Mouse (Mus musculus) heart, embryonic 16.5 days (tissue): ENCODE results near the gene Kdm2a. TPM values are rescaled to one million over a fixed set of nuclear protein-coding genes. Genes with fewer than 3 reads are reported as not detected.
A peak's percentile ranks its signal among the peaks of the same experiment; 100 is the strongest.

Experiments used
- ATAC-seq: fragments of 200-750 bp; cut with Nextera tagmentation; replicated peaks from 2 replicates; pipeline ENCODE4 v1.8.0; 2017; ENCODE audit warnings: moderate number of reproducible peaks; ENCODE audit not compliant: insufficient read depth, low FRiP score; ENCODE audit errors: extremely low read depth
- H3K27ac ChIP-seq: fragments of 300-500 bp; sonication (generic); 2 replicates; pipeline ENCODE4 v1.5.1; 2014; ENCODE audit warnings: mild to moderate bottlenecking, low read length, control low read depth, moderate library complexity
- H3K27me3 ChIP-seq: fragments of 300-500 bp; sonication (generic); 2 replicates; pipeline ENCODE4 v1.6.1; 2014; ENCODE audit warnings: low read length, mixed read lengths; ENCODE audit not compliant: control insufficient read depth, insufficient read depth
- H3K36me3 ChIP-seq: fragments of 300-500 bp; sonication (generic); 2 replicates; pipeline ENCODE4 v1.6.1; 2014; ENCODE audit not compliant: control insufficient read depth, insufficient read depth
- H3K4me1 ChIP-seq: fragments of 300-500 bp; sonication (generic); 2 replicates; pipeline ENCODE4 v1.6.1; 2014; ENCODE audit warnings: low read length, mixed read lengths; ENCODE audit not compliant: control insufficient read depth, insufficient read depth
- H3K4me2 ChIP-seq: fragments of 300-500 bp; sonication (generic); 2 replicates; pipeline ENCODE4 v1.6.1; 2014; ENCODE audit warnings: low read depth, mild to moderate bottlenecking, control low read depth, low read length
- H3K4me3 ChIP-seq: fragments of 300-500 bp; sonication (generic); 2 replicates; pipeline ENCODE4 v1.5.1; 2014; ENCODE audit warnings: mild to moderate bottlenecking, control low read depth, low read length
- H3K9ac ChIP-seq: fragments of 300-500 bp; sonication (generic); 2 replicates; pipeline ENCODE4 v1.6.1; 2014; ENCODE audit warnings: low read length, control low read depth
- H3K9me3 ChIP-seq: fragments of 300-500 bp; sonication (generic); replicated peaks from 2 replicates; pipeline ENCODE4 v1.6.1; 2016; ENCODE audit warnings: low read length; ENCODE audit not compliant: control insufficient read depth
- WGBS: fragments of 180-500 bp; shearing (Covaris S2); extraction: QIAGEN DNeasy Blood & Tissue Kit; methylation state at CpG from one replicate; pipeline ENCODE4 v1.1.7; 2014; 5-methylcytosine and 5-hydroxymethylcytosine counted together
- polyA plus RNA-seq: library from polyadenylated mRNA; unstranded; fragments of >200 nt; fragmentation: Nextera tagmentation; extraction: Ambion mirVana; gene quantifications from 2 replicates; pipeline ENCODE4 v1.2.1, GENCODE M21; 2015

The Kdm2a gene
- polyA plus RNA-seq, 1 experiment from 2014 or later, result 35.9 TPM

- H3K4me3 ChIP-seq, result no peak overlapping the region
- peaks cover 48% of the 10 kb centered on the region for H3K36me3 ChIP-seq
- no peak overlapping the region for H3K9ac ChIP-seq
- H3K27ac ChIP-seq, result no peak overlapping the region
- WGBS, result 83% methylated on average over 2 of the region's 2 CpGs
- no peaks in the 10 kb centered on the region for H3K4me1 ChIP-seq
- no peak overlapping the region for H3K4me2 ChIP-seq
- no peaks in the 10 kb centered on the region for H3K27me3 ChIP-seq
- no peak for ATAC-seq
- H3K9me3 ChIP-seq, result no peaks in the 10 kb centered on the region
Observed at GRCm38 (mm10) chr19:4349455-4349854, 48.6 kb downstream of the Kdm2a start.

- ATAC-seq, result no peak
- Histone ChIP-seq H3K9me3 (no peaks in the 10 kb centered on the region), H3K4me1 (no peaks in the 10 kb centered on the region), H3K9ac (no peak overlapping the region), H3K27ac (no peak overlapping the region), H3K4me3 (no peak overlapping the region), H3K27me3 (no peaks in the 10 kb centered on the region), H3K4me2 (no peak overlapping the region), H3K36me3 (peaks cover 46% of the 10 kb centered on the region)
- WGBS, result 85% methylated on average over 1 of the region's 1 CpGs
Observed at GRCm38 (mm10) chr19:4346479-4346878, 51.6 kb downstream of the Kdm2a start.

- WGBS, result 10% methylated on average over 2 of the region's 2 CpGs
- Histone ChIP-seq H3K9me3 (no peaks in the 10 kb centered on the region), H3K4me1 (peaks cover 15% of the 10 kb centered on the region), H3K9ac (no peak overlapping the region), H3K27ac (no peak overlapping the region), H3K4me3 (no peak overlapping the region), H3K4me2 (no peak overlapping the region), H3K27me3 (no peaks in the 10 kb centered on the region), H3K36me3 (peaks cover 29% of the 10 kb centered on the region)
- no peak for ATAC-seq
Observed at GRCm38 (mm10) chr19:4338162-4338561, 59.9 kb downstream of the Kdm2a start.

- peak overlapping the region; percentile 75 for H3K4me2 ChIP-seq
- H3K4me3 ChIP-seq, result peak overlapping the region; percentile 70
- ATAC-seq, result peak; percentile 98
- peaks cover 28% of the 10 kb centered on the region for H3K4me1 ChIP-seq
- H3K9me3 ChIP-seq, result no peaks in the 10 kb centered on the region
- no peaks in the 10 kb centered on the region for H3K27me3 ChIP-seq
- WGBS, result under 1% methylated on average over 16 of the region's 16 CpGs
- H3K36me3 ChIP-seq, result peaks cover 21% of the 10 kb centered on the region
- peak overlapping the region; percentile 84 for H3K9ac ChIP-seq
- H3K27ac ChIP-seq, result peak overlapping the region; percentile 96
Observed at GRCm38 (mm10) chr19:4333791-4334190, 64.3 kb downstream of the Kdm2a start.

- Histone ChIP-seq H3K9ac (peak overlapping the region; percentile 84), H3K27ac (peak overlapping the region; percentile 96), H3K4me3 (peak overlapping the region; percentile 70), H3K4me1 (peaks cover 28% of the 10 kb centered on the region), H3K27me3 (no peaks in the 10 kb centered on the region), H3K4me2 (peak overlapping the region; percentile 75), H3K36me3 (peaks cover 21% of the 10 kb centered on the region), H3K9me3 (no peaks in the 10 kb centered on the region)
- WGBS, result 1% methylated on average over 13 of the region's 13 CpGs
- ATAC-seq, result 0 out of 2 replicates have a peak, but pooled peaks have one; percentile 8
Observed at GRCm38 (mm10) chr19:4333100-4333775, 64.8 kb downstream of the Kdm2a start.

GRCm38 (mm10) chr19:4332653-4333052, 65.4 kb downstream of the Kdm2a start:
- under 1% methylated on average over 4 of the region's 4 CpGs for WGBS
- Histone ChIP-seq H3K36me3 (peaks cover 27% of the 10 kb centered on the region), H3K27me3 (no peaks in the 10 kb centered on the region), H3K4me2 (peak overlapping the region; percentile 75), H3K4me1 (peaks cover 26% of the 10 kb centered on the region), H3K9ac (peak overlapping the region; percentile 84), H3K9me3 (no peaks in the 10 kb centered on the region), H3K4me3 (peak overlapping the region; percentile 70), H3K27ac (peak overlapping the region; percentile 96)
- ATAC-seq, result no peak

- ATAC-seq, result no peak
- Histone ChIP-seq H3K36me3 (peaks cover 35% of the 10 kb centered on the region), H3K4me3 (no peak overlapping the region), H3K27me3 (no peaks in the 10 kb centered on the region), H3K4me1 (peaks cover 26% of the 10 kb centered on the region), H3K27ac (no peak overlapping the region), H3K9ac (no peak overlapping the region), H3K4me2 (no peak overlapping the region), H3K9me3 (no peaks in the 10 kb centered on the region)
- WGBS, result 69% methylated on average over 3 of the region's 3 CpGs
Observed at GRCm38 (mm10) chr19:4331273-4331672, 66.8 kb downstream of the Kdm2a start.

GRCm38 (mm10) chr19:4330603-4331002, 67.5 kb downstream of the Kdm2a start:
- no peak for ATAC-seq
- Histone ChIP-seq H3K36me3 (peaks cover 39% of the 10 kb centered on the region), H3K9me3 (no peaks in the 10 kb centered on the region), H3K27ac (no peak overlapping the region), H3K4me1 (peaks cover 26% of the 10 kb centered on the region), H3K27me3 (no peaks in the 10 kb centered on the region), H3K4me3 (no peak overlapping the region), H3K9ac (no peak overlapping the region), H3K4me2 (no peak overlapping the region)
- WGBS, result 81% methylated on average over 2 of the region's 2 CpGs

- Histone ChIP-seq H3K27me3 (no peaks in the 10 kb centered on the region), H3K4me2 (no peak overlapping the region), H3K4me1 (peaks cover 12% of the 10 kb centered on the region), H3K27ac (no peak overlapping the region), H3K9ac (no peak overlapping the region), H3K4me3 (no peak overlapping the region), H3K9me3 (no peaks in the 10 kb centered on the region), H3K36me3 (peaks cover 52% of the 10 kb centered on the region)
- ATAC-seq, result no peak
- 93% methylated on average over 8 of the region's 8 CpGs for WGBS
Observed at GRCm38 (mm10) chr19:4328737-4329304, 69.3 kb downstream of the Kdm2a start.
